Mouse (Mus musculus): ENCODE measurements at regions not wholly inside any gene's neighbourhood (a gene's known extent, or its start where the extent isn't known, plus 50 kb on each side); places are given as distances from the start of the nearest gene placed in this dataset.

- H3K27me3 ChIP-seq (ENCODE audit: control insufficient read depth, insufficient read depth, low read length): no peaks in the 10 kb centered on the region
- no peaks in the 10 kb centered on the region for H3K4me1 ChIP-seq (ENCODE audit: control insufficient read depth, insufficient read depth, low read length)
- TF ChIP-seq CTCF (IDR thresholded peaks at IDR 0.05; ENCODE audit: borderline replicate concordance, insufficient read depth, low read depth, low read length) (no peak), POLR2A (IDR thresholded peaks at IDR 0.05; ENCODE audit: borderline replicate concordance, insufficient read depth, low read length) (no peak)
- no peak overlapping the region for H3K4me3 ChIP-seq (replicated peaks; ENCODE audit: insufficient read depth, low read depth, low read length)
- no peak overlapping the region for H3K27ac ChIP-seq (ENCODE audit: insufficient read depth, low read length)
- no peak for DNase-seq
- 29% methylated on average over 1 of the region's 1 CpGs for WGBS
Observed at GRCm38 (mm10) chr12:7095440-7095839, 882.0 kb upstream of the Apob start.

GRCm38 (mm10) chr12:7096221-7096620 lies 881.2 kb upstream of the Apob start:
- TF ChIP-seq CTCF (IDR thresholded peaks at IDR 0.05; ENCODE audit: borderline replicate concordance, insufficient read depth, low read depth, low read length) (no peak), POLR2A (IDR thresholded peaks at IDR 0.05; ENCODE audit: borderline replicate concordance, insufficient read depth, low read length) (no peak)

GRCm38 (mm10) chr12:7139044-7139443 lies 838.4 kb upstream of the Apob start:
- H3K27ac ChIP-seq (ENCODE audit: insufficient read depth, low read length): no peak overlapping the region
- H3K4me3 ChIP-seq (replicated peaks; ENCODE audit: insufficient read depth, low read depth, low read length): no peak overlapping the region
- no peak for DNase-seq
- 87% methylated on average over 3 of the region's 3 CpGs for WGBS
- TF ChIP-seq POLR2A (IDR thresholded peaks at IDR 0.05; ENCODE audit: borderline replicate concordance, insufficient read depth, low read length) (no peak), CTCF (IDR thresholded peaks at IDR 0.05; ENCODE audit: borderline replicate concordance, insufficient read depth, low read depth, low read length) (no peak)
- no peaks in the 10 kb centered on the region for H3K4me1 ChIP-seq (ENCODE audit: control insufficient read depth, insufficient read depth, low read length)
- H3K27me3 ChIP-seq (ENCODE audit: control insufficient read depth, insufficient read depth, low read length): no peaks in the 10 kb centered on the region

More at GRCm38 (mm10) chr12:7096221-7096620, 881.2 kb upstream of the Apob start:
- Histone ChIP-seq H3K27ac (ENCODE audit: insufficient read depth, low read length) (no peak overlapping the region), H3K4me1 (ENCODE audit: control insufficient read depth, insufficient read depth, low read length) (no peaks in the 10 kb centered on the region), H3K4me3 (replicated peaks; ENCODE audit: insufficient read depth, low read depth, low read length) (no peak overlapping the region), H3K27me3 (ENCODE audit: control insufficient read depth, insufficient read depth, low read length) (no peaks in the 10 kb centered on the region)
- no peak for DNase-seq
- WGBS: 74% methylated on average over 3 of the region's 3 CpGs

Measured in cerebellum, adult 2 months (tissue).